Mouse (Mus musculus) MEL (cell line): ENCODE data around the gene Slc6a1. TPM values are rescaled to one million over a fixed set of nuclear protein-coding genes. Genes with fewer than 3 reads are reported as not detected.

ENCODE experiments used
- DNase-seq: peaks from one replicate; pipeline ENCODE4 v3.0.0; 2011; ENCODE audit warnings: low read depth, low spot score
- H3K27ac ChIP-seq: 2 replicates; pipeline ENCODE4 v1.5.1; 2012; ENCODE audit warnings: low read depth, mild to moderate bottlenecking, control low read depth, low read length, moderate library complexity; ENCODE audit not compliant: control insufficient read depth
- H3K27me3 ChIP-seq, 2 experiments: fragments of 150-350 bp in 1 of 2; sonication (generic) in 1 of 2; 2 replicates each; pipeline ENCODE4 v1.6.1; 2012; ENCODE audit warnings: low read length in 2 of 2, mild to moderate bottlenecking in 2 of 2, improper control_type of control experiment in 1 of 2, moderate library complexity in 1 of 2; ENCODE audit not compliant: insufficient read depth in 2 of 2, control insufficient read depth in 1 of 2
- H3K36me3 ChIP-seq, 2 experiments: 2 replicates each; pipeline ENCODE4 v1.6.1; 2012 to 2014; ENCODE audit warnings: low read length in 2 of 2, improper control_type of control experiment in 1 of 2, inconsistent platforms in 1 of 2, mild to moderate bottlenecking in 1 of 2; ENCODE audit not compliant: insufficient read depth in 2 of 2, control insufficient read depth in 1 of 2
- H3K4me1 ChIP-seq, 2 experiments: fragments of 150-350 bp in 1 of 2; sonication (generic) in 1 of 2; 2 replicates each; pipeline ENCODE4 v1.6.1; 2012; ENCODE audit warnings: low read length in 2 of 2, improper control_type of control experiment in 1 of 2, mild to moderate bottlenecking in 1 of 2; ENCODE audit not compliant: insufficient read depth in 2 of 2, control insufficient read depth in 1 of 2
- H3K4me3 ChIP-seq, 2 experiments: fragments of 150-350 bp in 1 of 2; sonication (generic) in 1 of 2; 2 replicates each; pipeline ENCODE4 v1.5.1; 2012; ENCODE audit warnings: low read depth in 2 of 2, low read length in 2 of 2, mild to moderate bottlenecking in 2 of 2, moderate library complexity in 2 of 2, control low read depth in 1 of 2, improper control_type of control experiment in 1 of 2; ENCODE audit not compliant: control insufficient read depth in 1 of 2, insufficient read depth in 1 of 2
- H3K79me2 ChIP-seq: 2 replicates; pipeline ENCODE4 v1.6.1; 2012; ENCODE audit warnings: mild to moderate bottlenecking, low read length, moderate library complexity; ENCODE audit not compliant: control insufficient read depth, poor library complexity, insufficient read depth
- H3K9ac ChIP-seq: 2 replicates; pipeline ENCODE4 v1.6.1; 2012; ENCODE audit warnings: low read depth, mild to moderate bottlenecking, control low read depth, low read length, moderate library complexity; ENCODE audit not compliant: control insufficient read depth, poor library complexity, severe bottlenecking
- H3K9me3 ChIP-seq: fragments of 150-350 bp; sonication (generic); replicated peaks from 2 replicates; pipeline ENCODE4 v1.6.1; 2012; ENCODE audit warnings: mild to moderate bottlenecking, low read length, improper control_type of control experiment, moderate library complexity; ENCODE audit not compliant: insufficient read depth
- CHD1 ChIP-seq: IDR thresholded peaks from 2 replicates; pipeline ENCODE4 v1.6.1; 2012; ENCODE audit warnings: low read depth, mild to moderate bottlenecking, inconsistent platforms, low read length, improper control_type of control experiment
- CTCF ChIP-seq, 3 experiments: IDR thresholded peaks in 2 of 3; conservative IDR thresholded peaks in 1 of 3; 2 replicates each; pipeline ENCODE4 v1.5.1; 2011 to 2012; ENCODE audit warnings: low read length in 3 of 3, low read depth in 2 of 3, mild to moderate bottlenecking in 2 of 3, improper control_type of control experiment in 1 of 3, inconsistent platforms in 1 of 3, mixed read lengths in 1 of 3, moderate library complexity in 1 of 3; ENCODE audit not compliant: control insufficient read depth in 1 of 3, insufficient read depth in 1 of 3, poor library complexity in 1 of 3, severe bottlenecking in 1 of 3
- ELF1 ChIP-seq: IDR thresholded peaks from 2 replicates; pipeline ENCODE4 v1.6.1; 2014; ENCODE audit warnings: low read depth, mild to moderate bottlenecking, inconsistent platforms, low read length, improper control_type of control experiment, moderate library complexity
- EP300 ChIP-seq, 2 experiments: IDR thresholded peaks; 2 replicates each; pipeline ENCODE4 v1.6.1; 2011; ENCODE audit warnings: improper control_type of control experiment in 2 of 2, low read length in 2 of 2, low read depth in 1 of 2, mild to moderate bottlenecking in 1 of 2
- ETS1 ChIP-seq: IDR thresholded peaks from 2 replicates; pipeline ENCODE4 v1.6.1; 2012; ENCODE audit warnings: low read depth, mild to moderate bottlenecking, inconsistent platforms, low read length, improper control_type of control experiment, moderate library complexity
- GABPA ChIP-seq: IDR thresholded peaks from 2 replicates; pipeline ENCODE4 v1.6.1; 2012; ENCODE audit warnings: low read depth, mild to moderate bottlenecking, inconsistent platforms, low read length, improper control_type of control experiment, moderate library complexity
- GATA1 ChIP-seq: IDR thresholded peaks from 2 replicates; pipeline ENCODE4 v1.6.1; 2011; ENCODE audit warnings: low read depth, low read length, improper control_type of control experiment
- JUND ChIP-seq: IDR thresholded peaks from 2 replicates; pipeline ENCODE4 v1.6.1; 2011; ENCODE audit warnings: low read depth, mild to moderate bottlenecking, improper control_type of control experiment, low read length
- KAT2A ChIP-seq: conservative IDR thresholded peaks from 2 replicates; pipeline ENCODE4 v1.6.1; 2012; ENCODE audit warnings: low read depth, low read length, improper control_type of control experiment, inconsistent platforms
- MAFK ChIP-seq: IDR thresholded peaks from 2 replicates; pipeline ENCODE4 v1.6.1; 2011; ENCODE audit warnings: low read depth, mild to moderate bottlenecking, low read length, improper control_type of control experiment, borderline replicate concordance
- MAX ChIP-seq: IDR thresholded peaks from 2 replicates; pipeline ENCODE4 v1.6.1; 2011; ENCODE audit warnings: low read length, improper control_type of control experiment
- MAZ ChIP-seq: IDR thresholded peaks from 2 replicates; pipeline ENCODE4 v1.6.1; 2012; ENCODE audit warnings: low read depth, mild to moderate bottlenecking, inconsistent platforms, low read length, improper control_type of control experiment
- MEF2A ChIP-seq: IDR thresholded peaks from 2 replicates; pipeline ENCODE4 v1.6.1; 2014; ENCODE audit warnings: low read depth, mild to moderate bottlenecking, inconsistent platforms, low read length, improper control_type of control experiment; ENCODE audit not compliant: poor library complexity, insufficient replicate concordance, severe bottlenecking; ENCODE audit errors: extremely low read depth
- MXI1 ChIP-seq: IDR thresholded peaks from 2 replicates; pipeline ENCODE4 v1.6.1; 2011; ENCODE audit warnings: mild to moderate bottlenecking, low read depth, low read length, improper control_type of control experiment
- NELFE ChIP-seq: IDR thresholded peaks from 2 replicates; pipeline ENCODE4 v1.6.1; 2011; ENCODE audit warnings: low read depth, low read length, improper control_type of control experiment
- POLR2A ChIP-seq, 2 experiments: IDR thresholded peaks; 2 replicates each; pipeline ENCODE4 v1.6.1; 2011 to 2012; ENCODE audit warnings: low read length in 2 of 2, mild to moderate bottlenecking in 2 of 2, control low read depth in 1 of 2, improper control_type of control experiment in 1 of 2, low read depth in 1 of 2, moderate library complexity in 1 of 2; ENCODE audit not compliant: control insufficient read depth in 1 of 2, insufficient read depth in 1 of 2, poor library complexity in 1 of 2
- POLR2AphosphoS2 ChIP-seq: IDR thresholded peaks from 2 replicates; pipeline ENCODE4 v1.6.1; 2011; ENCODE audit warnings: low read length, improper control_type of control experiment
- POLR2AphosphoS5 ChIP-seq: IDR thresholded peaks from 2 replicates; pipeline ENCODE4 v1.6.1; 2012; ENCODE audit warnings: low read depth, borderline replicate concordance, mild to moderate bottlenecking, inconsistent platforms, low read length, moderate library complexity, mixed read lengths
- SIN3A ChIP-seq: IDR thresholded peaks from 2 replicates; pipeline ENCODE4 v1.6.1; 2012; ENCODE audit warnings: low read length, improper control_type of control experiment, inconsistent platforms
- SMC3 ChIP-seq: IDR thresholded peaks from 2 replicates; pipeline ENCODE4 v1.6.1; 2011; ENCODE audit warnings: low read depth, low read length, improper control_type of control experiment
- USF1 ChIP-seq: IDR thresholded peaks from 2 replicates; pipeline ENCODE4 v1.6.1; 2014; ENCODE audit warnings: low read depth, mild to moderate bottlenecking, inconsistent platforms, low read length, improper control_type of control experiment, moderate library complexity
- USF2 ChIP-seq, 2 experiments: IDR thresholded peaks; 2 replicates each; pipeline ENCODE4 v1.6.1; 2011 to 2012; ENCODE audit warnings: improper control_type of control experiment in 2 of 2, low read length in 2 of 2, borderline replicate concordance in 1 of 2, inconsistent platforms in 1 of 2, low read depth in 1 of 2, mild to moderate bottlenecking in 1 of 2; ENCODE audit not compliant: insufficient read depth in 1 of 2
- ZC3H11A ChIP-seq: IDR thresholded peaks from 2 replicates; pipeline ENCODE4 v1.6.1; 2012; ENCODE audit warnings: low read depth, mild to moderate bottlenecking, inconsistent platforms, low read length, improper control_type of control experiment
- ZKSCAN1 ChIP-seq: IDR thresholded peaks from 2 replicates; pipeline ENCODE4 v1.6.1; 2012; ENCODE audit warnings: low read depth, mild to moderate bottlenecking, inconsistent platforms, low read length, improper control_type of control experiment, moderate library complexity
- polyA plus RNA-seq, 2 experiments: library from polyadenylated mRNA; stranded (reverse) in 1 of 2; unstranded in 1 of 2; fragments of >175 nt in 1 of 2; fragments of >200 nt in 1 of 2; gene quantifications; 2 replicates each; pipeline versions ENCODE4 v1.2.1 to v1.2.4; 2012; ENCODE audit warnings: low replicate concordance in 2 of 2, low read depth in 1 of 2; ENCODE audit not compliant: insufficient read length in 2 of 2, insufficient read depth in 1 of 2, missing spikeins in 1 of 2
- total RNA-seq: library from RNA; depleted of rRNA; stranded (reverse); fragments of 300-350 nt; gene quantifications from 2 replicates; pipeline ENCODE4 v1.2.3, GENCODE M21; 2012

The Slc6a1 gene
- total and polyA plus RNA-seq, 3 experiments: not detected

GRCm38 (mm10) chr6:114299699-114300098 is 17.3 kb downstream of the Slc6a1 start:
- no peak overlapping the region for H3K9ac ChIP-seq
- no peaks in the 10 kb centered on the region for H3K4me1 ChIP-seq
- no peaks in the 10 kb centered on the region for H3K36me3 ChIP-seq
- no peak overlapping the region for H3K4me3 ChIP-seq
- H3K27ac ChIP-seq: no peak overlapping the region
- TF ChIP-seq ETS1 (no peak), CTCF (IDR thresholded peaks at IDR 0.05 in 2 of 3, conservative IDR thresholded peaks at IDR 0.05 in 1 of 3; ENCODE audit: control insufficient read depth in 1 of 3, insufficient read depth in 1 of 3, low read depth in 2 of 3, low read length in 3 of 3, poor library complexity in 1 of 3, severe bottlenecking in 1 of 3) (no peak), EP300 (IDR thresholded peaks at IDR 0.05; ENCODE audit: low read depth in 1 of 2, low read length in 2 of 2) (no peak), JUND (no peak), CHD1 (no peak), GABPA (no peak), POLR2AphosphoS5 (no peak)
- no peaks in the 10 kb centered on the region for H3K79me2 ChIP-seq
- no peaks in the 10 kb centered on the region for H3K27me3 ChIP-seq
- DNase-seq: no peak
- no peaks in the 10 kb centered on the region for H3K9me3 ChIP-seq

- Histone ChIP-seq H3K36me3 (no peaks in the 10 kb centered on the region), H3K27me3 (no peaks in the 10 kb centered on the region)
- TF ChIP-seq USF1 (no peak), POLR2A (IDR thresholded peaks at IDR 0.05; ENCODE audit: control insufficient read depth in 1 of 2, insufficient read depth in 1 of 2, low read depth in 1 of 2, low read length in 2 of 2, poor library complexity in 1 of 2) (no peak)
- TF ChIP-seq, all 39 proteins: peak for 0
- H3K79me2 ChIP-seq: no peaks in the 10 kb centered on the region
- H3K9ac ChIP-seq: no peak overlapping the region
- H3K9me3 ChIP-seq: no peaks in the 10 kb centered on the region
- H3K4me1 ChIP-seq: no peaks in the 10 kb centered on the region
- H3K4me3 ChIP-seq: no peak overlapping the region
- no peak overlapping the region for H3K27ac ChIP-seq
- no peak for DNase-seq
These were observed 18.3 kb downstream of the Slc6a1 start for GRCm38 (mm10) chr6:114300737-114301136.

- no peaks in the 10 kb centered on the region for H3K27me3 ChIP-seq
- no peaks in the 10 kb centered on the region for H3K9me3 ChIP-seq
These were observed 22.2 kb downstream of the Slc6a1 start for GRCm38 (mm10) chr6:114304668-114305067.

More at GRCm38 (mm10) chr6:114304668-114305067, 22.2 kb downstream of the Slc6a1 start:
- TF ChIP-seq KAT2A (no peak), MAZ (no peak), MXI1 (no peak), CHD1 (no peak), EP300 (IDR thresholded peaks at IDR 0.05; ENCODE audit: low read depth in 1 of 2, low read length in 2 of 2) (no peak), MEF2A (no peak), MAFK (no peak), ELF1 (no peak), USF2 (IDR thresholded peaks at IDR 0.05; ENCODE audit: borderline replicate concordance in 1 of 2, insufficient read depth in 1 of 2, low read depth in 1 of 2, low read length in 2 of 2) (no peak), SIN3A (no peak), NELFE (no peak), ZC3H11A (no peak), GATA1 (no peak), MAX (no peak), POLR2AphosphoS2 (no peak), SMC3 (no peak), ZKSCAN1 (no peak), GABPA (no peak)
- TF ChIP-seq, all 39 proteins: peak for 0
- no peaks in the 10 kb centered on the region for H3K4me1 ChIP-seq
- H3K36me3 ChIP-seq: no peaks in the 10 kb centered on the region
- H3K27ac ChIP-seq: no peak overlapping the region
- no peak for DNase-seq
- H3K79me2 ChIP-seq: no peaks in the 10 kb centered on the region
- no peak overlapping the region for H3K9ac ChIP-seq
- no peak overlapping the region for H3K4me3 ChIP-seq
